Mouse (Mus musculus) liver (tissue): ENCODE measurements around the gene Skint6.
A peak's percentile ranks its signal among the peaks of the same experiment; 100 is the strongest.
"Not testable (repeated sequence)": the region's sequence is repeated elsewhere in the genome, so short reads cannot be mapped to it uniquely, and the experiment has no call there.

Source experiments
- DNase-seq: peaks from one replicate; pipeline ENCODE4 v3.0.0-alpha.2; 2020; ENCODE audit warnings: mixed read lengths

Gene Skint6

GRCm38 (mm10) chr4:113286873-113287272 lies at the start of gene Skint6:
Skint6 (minus strand) TSS chr4:113286973.
- no peak for DNase-seq

GRCm38 (mm10) chr4:113320911-113321310 lies 34.1 kb upstream of the Skint6 start:
- DNase-seq = no peak

- no peak for DNase-seq
Measured at GRCm38 (mm10) chr4:113301773-113302473, 15.2 kb upstream of the Skint6 start.

- no peak for DNase-seq
Measured at GRCm38 (mm10) chr4:113263363-113264060, 23.3 kb downstream of the Skint6 start.

GRCm38 (mm10) chr4:113245808-113246207 lies 41.0 kb downstream of the Skint6 start:
- no peak for DNase-seq

- DNase-seq = no peak
Measured at GRCm38 (mm10) chr4:113067621-113068020, 219.2 kb downstream of the Skint6 start.

- DNase-seq = not testable (repeated sequence)
Measured at GRCm38 (mm10) chr4:112979160-112979559, 307.6 kb downstream of the Skint6 start.

GRCm38 (mm10) chr4:112790646-112791045 lies 496.1 kb downstream of the Skint6 start:
- peak; percentile 3 for DNase-seq

GRCm38 (mm10) chr4:112774766-112775165 lies 512.0 kb downstream of the Skint6 start, which contains the start of gene Skint10:
Skint10 (minus strand) TSS chr4:112774866.
- DNase-seq = no peak
